Mouse (Mus musculus) lung, adult 2 months (tissue): ENCODE data around the gene Lrrc8c.

Experiments
- CTCF ChIP-seq: fragments of 200-500 bp; IDR thresholded peaks from 2 replicates; pipeline ENCODE4 v1.5.1; 2011; ENCODE audit warnings: mild to moderate bottlenecking, low read length, control low read depth; ENCODE audit not compliant: insufficient read depth
- POLR2A ChIP-seq: fragments of 200-500 bp; IDR thresholded peaks from 2 replicates; pipeline ENCODE4 v1.6.1; 2011; ENCODE audit warnings: low read depth, mild to moderate bottlenecking, control low read depth, low read length, borderline replicate concordance; ENCODE audit errors: extremely low read depth

DNA sequence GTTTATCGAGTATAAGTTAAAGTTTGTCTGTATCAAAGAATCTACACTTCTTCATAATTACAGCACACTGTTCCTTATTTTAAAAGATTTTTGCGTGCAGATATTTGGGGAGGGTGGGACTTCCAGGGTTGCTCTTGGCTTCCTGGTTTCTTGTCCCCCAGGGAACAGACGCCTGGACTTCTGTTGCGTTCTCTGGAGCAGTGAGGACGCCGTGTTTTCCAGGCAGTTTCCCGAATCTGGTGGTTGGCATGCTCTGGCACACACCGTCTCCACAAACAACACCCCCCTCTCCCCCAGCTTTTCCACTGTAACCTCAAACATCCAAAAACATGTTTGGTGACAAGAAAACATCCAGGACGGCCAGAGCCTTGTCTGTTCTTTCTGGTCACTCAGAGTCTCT is 7.6 kb downstream of the Lrrc8c start:
- TF ChIP-seq CTCF: no peak
- no peak for TF ChIP-seq POLR2A
